Mouse (Mus musculus): ENCODE data around the gene Ctf2. TPM values are rescaled to one million over a fixed set of nuclear protein-coding genes. Genes with fewer than 3 reads are reported as not detected.

Gene Ctf2
- polyA plus RNA-seq, 1 experiment from 2014 or later: 0.12 TPM

DNA sequence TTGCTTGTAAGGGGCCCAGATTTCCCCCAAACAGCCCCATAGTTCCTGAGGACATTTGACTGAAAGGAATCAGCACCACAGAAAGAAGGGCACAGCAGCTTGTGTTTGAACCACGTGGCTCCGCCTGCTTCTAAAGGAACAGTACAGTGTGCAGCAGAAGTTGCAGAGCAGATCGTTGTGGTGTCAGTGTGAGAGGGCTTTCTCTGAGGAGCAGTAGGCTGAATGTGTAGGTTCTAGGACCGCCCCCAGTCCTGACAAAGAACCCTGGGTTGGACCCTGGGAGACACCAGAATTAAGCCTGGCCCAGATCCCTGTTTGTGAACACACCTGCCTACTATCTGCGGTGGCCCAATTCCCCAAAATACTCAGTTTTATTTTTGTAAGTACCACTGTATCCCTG, 39.3 kb upstream of the Ctf2 start:
- Histone ChIP-seq H3K4me2 (ENCODE audit: low read depth, low read length) (no peak overlapping the region), H3K9ac (ENCODE audit: low read depth, low read length) (no peak overlapping the region), H3K4me1 (ENCODE audit: control insufficient read depth, insufficient read depth, low read length) (peaks cover 17% of the 10 kb centered on the region), H3K4me3 (ENCODE audit: low read length) (no peak overlapping the region), H3K36me3 (ENCODE audit: control insufficient read depth, insufficient read depth, low read length) (0 out of 2 replicates have a peak, but pooled peaks cover 5% of the 10 kb centered on the region), H3K9me3 (ENCODE audit: control insufficient read depth, low read length) (no peaks in the 10 kb centered on the region), H3K27ac (ENCODE audit: low read length) (no peak overlapping the region), H3K27me3 (replicated peaks; ENCODE audit: control insufficient read depth, insufficient read depth, low read length) (no peaks in the 10 kb centered on the region)
- ATAC-seq: no peak
- 69% methylated on average over 5 of the region's 5 CpGs for WGBS

- Histone ChIP-seq H3K4me2 (ENCODE audit: low read depth, low read length) (peak overlapping the region; percentile 74), H3K36me3 (ENCODE audit: control insufficient read depth, insufficient read depth, low read length) (0 out of 2 replicates have a peak, but pooled peaks cover 5% of the 10 kb centered on the region), H3K4me3 (ENCODE audit: low read length) (peak overlapping the region; percentile 84), H3K27me3 (replicated peaks; ENCODE audit: control insufficient read depth, insufficient read depth, low read length) (no peaks in the 10 kb centered on the region), H3K4me1 (ENCODE audit: control insufficient read depth, insufficient read depth, low read length) (peaks cover 17% of the 10 kb centered on the region), H3K9me3 (ENCODE audit: control insufficient read depth, low read length) (no peaks in the 10 kb centered on the region), H3K9ac (ENCODE audit: low read depth, low read length) (peak overlapping the region; percentile 97), H3K27ac (ENCODE audit: low read length) (peak overlapping the region; percentile 90)
- 1% methylated on average over 27 of the region's 27 CpGs for WGBS
- peak; percentile 41 for ATAC-seq
These were observed 38.3 kb upstream of the Ctf2 start for GRCm38 (mm10) chr7:127770039-127770905.

GRCm38 (mm10) chr7:127769651-127770038, 37.7 kb upstream of the Ctf2 start, which contains the start of gene Orai3:
TSS of gene Orai3 (plus strand) at chr7:127769815.
- peak within 1 kb of the TSS; percentile 84 for H3K4me3 ChIP-seq (ENCODE audit: low read length)
- under 1% methylated on average over 24 of the region's 24 CpGs for WGBS
- H3K9ac ChIP-seq (ENCODE audit: low read depth, low read length): peak within 1 kb of the TSS; percentile 97
- ATAC-seq: peak; percentile 81
- no peaks in the 10 kb centered on the region for H3K27me3 ChIP-seq (replicated peaks; ENCODE audit: control insufficient read depth, insufficient read depth, low read length)
- peak within 1 kb of the TSS; percentile 90 for H3K27ac ChIP-seq (ENCODE audit: low read length)
- peaks cover 17% of the 10 kb centered on the region for H3K4me1 ChIP-seq (ENCODE audit: control insufficient read depth, insufficient read depth, low read length)
- no peaks in the 10 kb centered on the region for H3K9me3 ChIP-seq (ENCODE audit: control insufficient read depth, low read length)
- 0 out of 2 replicates have a peak, but pooled peaks cover 5% of the 10 kb centered on the region for H3K36me3 ChIP-seq (ENCODE audit: control insufficient read depth, insufficient read depth, low read length)
- peak within 1 kb of the TSS; percentile 74 for H3K4me2 ChIP-seq (ENCODE audit: low read depth, low read length)

DNA sequence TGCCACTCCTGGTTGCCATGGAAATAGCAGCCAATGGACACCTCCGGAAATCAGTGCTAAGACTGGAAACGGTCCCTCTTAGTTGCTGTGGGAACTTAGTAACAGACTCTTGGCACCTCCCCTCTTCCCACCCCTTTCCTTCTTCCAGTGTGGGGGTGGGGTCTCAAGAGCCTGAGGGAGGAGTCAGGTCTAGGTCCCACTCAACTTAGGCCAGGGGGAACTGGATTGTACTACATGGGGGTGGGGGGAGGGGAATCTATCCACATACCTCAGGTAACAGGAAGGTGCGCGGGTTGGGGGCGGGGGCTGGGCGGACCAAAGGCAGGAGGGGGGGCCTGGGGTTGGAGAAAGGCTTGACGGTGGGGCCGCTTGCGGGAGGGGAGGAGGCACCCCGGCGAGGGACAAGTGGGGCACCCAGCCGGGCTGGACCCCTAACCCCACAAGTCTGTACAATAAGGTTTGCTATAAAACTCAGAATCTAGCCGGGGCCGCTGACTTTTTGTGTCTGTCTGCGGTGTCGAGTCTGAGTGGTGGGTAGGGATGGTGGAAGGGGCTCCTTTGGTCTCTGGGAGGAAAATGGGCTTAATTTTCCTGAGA, 37.1 kb upstream of the Ctf2 start:
- H3K27me3 ChIP-seq (replicated peaks; ENCODE audit: control insufficient read depth, insufficient read depth, low read length): no peaks in the 10 kb centered on the region
- no peaks in the 10 kb centered on the region for H3K9me3 ChIP-seq (ENCODE audit: control insufficient read depth, low read length)
- ATAC-seq: peak; percentile 85
- H3K4me2 ChIP-seq (ENCODE audit: low read depth, low read length): peak overlapping the region; percentile 74
- WGBS: 3% methylated on average over 16 of the region's 16 CpGs
- H3K4me3 ChIP-seq (ENCODE audit: low read length): peak overlapping the region; percentile 84
- H3K36me3 ChIP-seq (ENCODE audit: control insufficient read depth, insufficient read depth, low read length): 0 out of 2 replicates have a peak, but pooled peaks cover 5% of the 10 kb centered on the region
- peak overlapping the region; percentile 90 for H3K27ac ChIP-seq (ENCODE audit: low read length)
- H3K9ac ChIP-seq (ENCODE audit: low read depth, low read length): peak overlapping the region; percentile 97
- H3K4me1 ChIP-seq (ENCODE audit: control insufficient read depth, insufficient read depth, low read length): peaks cover 17% of the 10 kb centered on the region

GRCm38 (mm10) chr7:127768346-127768996, 36.5 kb upstream of the Ctf2 start:
- H3K27ac ChIP-seq (ENCODE audit: low read length): peak overlapping the region; percentile 43; the same call in 1 of the 2 replicates
- no peak; the same call in 1 of the 2 replicates for ATAC-seq
- WGBS: 49% methylated on average over 13 of the region's 13 CpGs
- peaks cover 17% of the 10 kb centered on the region for H3K4me1 ChIP-seq (ENCODE audit: control insufficient read depth, insufficient read depth, low read length)
- no peaks in the 10 kb centered on the region for H3K9me3 ChIP-seq (ENCODE audit: control insufficient read depth, low read length)
- no peaks in the 10 kb centered on the region for H3K27me3 ChIP-seq (replicated peaks; ENCODE audit: control insufficient read depth, insufficient read depth, low read length)
- no peak overlapping the region for H3K9ac ChIP-seq (ENCODE audit: low read depth, low read length)
- peaks cover 5% of the 10 kb centered on the region; the same call in 1 of the 2 replicates for H3K36me3 ChIP-seq (ENCODE audit: control insufficient read depth, insufficient read depth, low read length)
- no peak overlapping the region for H3K4me2 ChIP-seq (ENCODE audit: low read depth, low read length)
- no peak overlapping the region for H3K4me3 ChIP-seq (ENCODE audit: low read length)

DNA sequence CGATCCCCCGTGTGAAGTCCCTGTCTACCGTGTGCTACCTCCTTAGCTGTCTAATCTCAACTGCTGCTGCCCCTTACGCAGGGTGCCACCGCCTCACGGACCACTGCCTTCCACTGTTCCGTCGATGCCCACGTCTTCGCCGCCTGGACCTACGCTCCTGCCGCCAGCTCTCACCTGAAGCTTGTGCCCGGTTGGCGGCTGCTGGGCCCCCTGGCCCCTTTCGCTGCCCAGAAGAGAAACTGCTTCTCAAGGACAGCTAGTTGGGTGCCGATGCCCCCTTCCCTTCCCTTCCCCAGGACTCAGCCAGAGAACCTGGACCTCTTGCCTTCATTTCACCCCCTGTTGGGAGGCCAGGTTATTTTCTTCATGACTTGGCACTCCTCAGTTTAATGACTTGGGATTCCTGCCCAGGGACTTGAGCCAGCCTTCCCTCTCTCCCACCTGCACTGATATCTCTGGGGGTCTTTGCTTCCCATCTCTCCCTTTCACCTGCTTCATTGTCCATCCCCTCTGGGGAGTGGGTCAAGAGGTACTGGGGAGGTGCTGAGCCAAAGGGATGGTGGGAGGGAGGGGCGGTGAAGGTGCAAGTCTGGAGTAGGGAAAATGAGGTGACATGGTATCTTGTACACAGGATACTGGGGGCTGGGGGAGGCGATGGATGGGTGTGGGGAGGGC, 35.8 kb upstream of the Ctf2 start:
- 92% methylated on average over 19 of the region's 19 CpGs for WGBS
- Histone ChIP-seq H3K4me3 (ENCODE audit: low read length) (no peak overlapping the region), H3K9me3 (ENCODE audit: control insufficient read depth, low read length) (no peaks in the 10 kb centered on the region), H3K9ac (ENCODE audit: low read depth, low read length) (no peak overlapping the region), H3K36me3 (ENCODE audit: control insufficient read depth, insufficient read depth, low read length) (peaks cover 8% of the 10 kb centered on the region; the same call in 1 of the 2 replicates), H3K27me3 (replicated peaks; ENCODE audit: control insufficient read depth, insufficient read depth, low read length) (no peaks in the 10 kb centered on the region), H3K4me1 (ENCODE audit: control insufficient read depth, insufficient read depth, low read length) (peaks cover 17% of the 10 kb centered on the region), H3K4me2 (ENCODE audit: low read depth, low read length) (no peak overlapping the region), H3K27ac (ENCODE audit: low read length) (no peak overlapping the region)
- ATAC-seq: no peak

GRCm38 (mm10) chr7:127766851-127767609, 35.1 kb upstream of the Ctf2 start:
- peaks cover 8% of the 10 kb centered on the region; the same call in 1 of the 2 replicates for H3K36me3 ChIP-seq (ENCODE audit: control insufficient read depth, insufficient read depth, low read length)
- H3K4me3 ChIP-seq (ENCODE audit: low read length): no peak overlapping the region
- no peak for ATAC-seq
- H3K27me3 ChIP-seq (replicated peaks; ENCODE audit: control insufficient read depth, insufficient read depth, low read length): no peaks in the 10 kb centered on the region
- 79% methylated on average over 17 of the region's 17 CpGs for WGBS
- no peak overlapping the region for H3K4me2 ChIP-seq (ENCODE audit: low read depth, low read length)
- H3K27ac ChIP-seq (ENCODE audit: low read length): no peak overlapping the region
- H3K4me1 ChIP-seq (ENCODE audit: control insufficient read depth, insufficient read depth, low read length): peaks cover 17% of the 10 kb centered on the region
- no peaks in the 10 kb centered on the region for H3K9me3 ChIP-seq (ENCODE audit: control insufficient read depth, low read length)
- no peak overlapping the region for H3K9ac ChIP-seq (ENCODE audit: low read depth, low read length)

DNA sequence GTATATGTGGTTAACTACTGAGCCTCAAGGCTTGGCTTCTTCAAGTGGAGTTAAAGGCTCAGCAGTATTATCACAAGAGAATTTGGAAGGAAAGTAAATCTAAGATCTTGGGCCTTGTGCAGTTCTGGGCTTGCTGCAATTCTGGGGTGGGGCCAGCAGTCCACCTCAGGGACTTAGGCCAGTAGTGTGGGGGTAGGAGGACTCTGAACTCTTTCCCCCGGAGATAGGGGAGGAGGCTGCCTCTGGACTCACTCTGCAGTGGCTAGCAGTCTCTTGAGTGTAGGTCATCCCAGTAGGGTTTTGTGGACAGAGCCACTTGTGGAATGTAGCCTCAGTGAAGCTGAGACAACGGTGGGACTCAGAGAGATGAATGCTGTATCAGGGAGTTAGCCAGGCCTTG, 33.8 kb upstream of the Ctf2 start:
- WGBS: 79% methylated on average over 2 of the region's 2 CpGs
- Histone ChIP-seq H3K9ac (ENCODE audit: low read depth, low read length) (no peak overlapping the region), H3K9me3 (ENCODE audit: control insufficient read depth, low read length) (no peaks in the 10 kb centered on the region), H3K27ac (ENCODE audit: low read length) (no peak overlapping the region), H3K4me1 (ENCODE audit: control insufficient read depth, insufficient read depth, low read length) (peaks cover 13% of the 10 kb centered on the region), H3K4me3 (ENCODE audit: low read length) (no peak overlapping the region), H3K4me2 (ENCODE audit: low read depth, low read length) (no peak overlapping the region), H3K36me3 (ENCODE audit: control insufficient read depth, insufficient read depth, low read length) (peaks cover 8% of the 10 kb centered on the region; the same call in 1 of the 2 replicates), H3K27me3 (replicated peaks; ENCODE audit: control insufficient read depth, insufficient read depth, low read length) (no peaks in the 10 kb centered on the region)
- no peak for ATAC-seq
